Mouse (Mus musculus) small intestine, adult 2 months (tissue): ENCODE data around the gene E2f4.

Source experiments
- CTCF ChIP-seq: fragments of 200-500 bp; IDR thresholded peaks from 2 replicates; pipeline ENCODE4 v1.5.1; 2012; ENCODE audit warnings: low read depth, mild to moderate bottlenecking, control low read depth, inconsistent platforms, low read length, moderate library complexity, mixed read lengths; ENCODE audit not compliant: insufficient replicate concordance, insufficient read length; ENCODE audit errors: extremely low read depth
- POLR2A ChIP-seq: fragments of 200-500 bp; IDR thresholded peaks from 2 replicates; pipeline ENCODE4 v1.6.1; 2012; ENCODE audit warnings: low read depth, mild to moderate bottlenecking, control low read depth, inconsistent platforms, low read length, moderate library complexity

GRCm38 (mm10) chr8:105345061-105345975, 47.9 kb downstream of the E2f4 start:
- TF ChIP-seq CTCF (no peak), POLR2A (no peak)
